Mouse (Mus musculus): ENCODE data around the gene Bcdin3d. TPM values are rescaled to one million over a fixed set of nuclear protein-coding genes. Genes with fewer than 3 reads are reported as not detected.
A peak's percentile ranks its signal among the peaks of the same experiment; 100 is the strongest.

Gene Bcdin3d
- polyA plus RNA-seq, 1 experiment from 2014 or later = 20.2 TPM

DNA sequence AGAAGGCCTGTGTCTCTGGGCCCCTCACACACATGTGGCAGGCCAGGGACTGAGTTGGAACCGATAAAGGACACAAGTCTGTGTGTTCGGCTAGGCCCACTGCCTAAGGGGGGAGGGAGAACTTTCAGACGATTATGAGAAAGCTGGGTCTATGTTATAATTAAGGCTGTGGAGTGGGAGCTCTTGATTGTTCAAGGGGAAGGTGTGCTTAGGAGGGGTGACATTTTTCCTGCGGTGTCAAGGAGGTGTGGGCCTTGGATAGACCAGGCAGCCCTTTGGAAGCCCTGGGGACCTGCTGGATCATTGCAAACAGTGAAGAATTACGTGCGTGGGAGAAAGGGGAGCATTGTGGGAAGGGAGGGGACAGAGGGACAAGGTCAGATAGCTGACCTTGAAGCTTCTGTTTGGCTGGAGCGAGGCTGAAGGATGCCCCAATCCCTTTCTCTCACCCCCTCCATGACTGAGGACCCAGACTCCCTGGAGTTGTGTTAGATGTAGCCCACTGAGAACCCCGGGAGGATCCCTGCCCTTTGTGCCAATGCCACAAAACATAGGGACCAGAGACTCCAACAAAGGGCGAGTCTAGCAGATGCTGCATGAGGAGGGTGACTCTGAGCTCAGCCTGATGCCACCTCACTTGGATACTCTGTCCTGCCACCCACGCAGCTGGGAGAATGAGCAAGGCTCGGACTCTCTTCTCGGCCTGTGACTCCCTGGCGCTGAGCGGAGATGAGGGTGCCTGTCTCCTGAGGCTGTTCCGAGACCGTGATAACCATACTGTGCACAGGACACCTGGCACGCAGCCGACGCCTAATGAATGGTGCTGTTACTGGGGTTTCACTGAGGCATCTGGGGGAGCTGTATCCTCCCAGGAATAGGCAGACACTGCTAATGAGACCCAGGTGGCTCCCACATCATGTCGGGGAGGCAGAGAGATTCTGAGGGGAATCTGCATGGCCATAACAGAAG lies 27.0 kb upstream of the Bcdin3d start:
- ATAC-seq (ENCODE audit: insufficient number of reproducible peaks, insufficient read depth, low FRiP score, low TSS enrichment, low read depth) = no peak
- Histone ChIP-seq H3K27ac (peak overlapping the region; percentile 78), H3K9ac (replicated peaks) (peak overlapping the region; percentile 27; the same call in 1 of the 2 replicates), H3K4me3 (replicated peaks) (no peak overlapping the region), H3K9me3 (no peaks in the 10 kb centered on the region), H3K36me3 (no peaks in the 10 kb centered on the region), H3K4me2 (peak overlapping the region; percentile 21), H3K27me3 (peaks cover 38% of the 10 kb centered on the region), H3K4me1 (replicated peaks) (peaks cover 24% of the 10 kb centered on the region)
- 54% methylated on average over 20 of the region's 20 CpGs for WGBS

GRCm38 (mm10) chr15:99500320-99500719 lies 25.8 kb upstream of the Bcdin3d start:
- H3K27ac ChIP-seq = no peak overlapping the region
- H3K9me3 ChIP-seq = no peaks in the 10 kb centered on the region
- H3K4me1 ChIP-seq (replicated peaks) = peaks cover 24% of the 10 kb centered on the region
- 23% methylated on average over 5 of the region's 5 CpGs for WGBS
- H3K36me3 ChIP-seq = no peaks in the 10 kb centered on the region
- H3K4me2 ChIP-seq = no peak overlapping the region
- no peak for ATAC-seq (ENCODE audit: insufficient number of reproducible peaks, insufficient read depth, low FRiP score, low TSS enrichment, low read depth)
- peaks cover 37% of the 10 kb centered on the region for H3K27me3 ChIP-seq
- H3K4me3 ChIP-seq (replicated peaks) = no peak overlapping the region
- H3K9ac ChIP-seq (replicated peaks) = no peak overlapping the region

DNA sequence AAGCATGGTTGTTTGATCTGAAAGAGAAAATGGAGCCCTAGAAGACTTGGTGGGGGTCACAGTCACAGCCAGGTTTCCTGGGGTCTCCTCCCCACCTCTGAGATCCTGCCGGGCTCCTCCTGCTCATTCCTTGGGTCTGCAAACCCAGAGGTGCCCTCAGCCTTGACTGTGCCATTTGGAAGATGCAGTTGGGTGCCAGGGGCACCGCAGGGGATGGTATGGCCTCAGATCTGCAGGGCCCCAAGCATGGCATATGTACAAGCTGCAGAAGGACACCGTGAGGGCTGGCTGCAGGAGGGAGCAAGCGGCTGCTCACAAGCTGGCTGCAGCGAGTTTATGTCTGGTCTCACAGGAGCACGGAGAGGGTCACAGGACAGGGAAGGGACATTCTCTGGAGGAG lies 25.2 kb upstream of the Bcdin3d start:
- H3K4me1 ChIP-seq (replicated peaks) = peaks cover 24% of the 10 kb centered on the region
- H3K36me3 ChIP-seq = no peaks in the 10 kb centered on the region
- no peak for ATAC-seq (ENCODE audit: insufficient number of reproducible peaks, insufficient read depth, low FRiP score, low TSS enrichment, low read depth)
- no peaks in the 10 kb centered on the region for H3K9me3 ChIP-seq
- 40% methylated on average over 6 of the region's 6 CpGs for WGBS
- H3K4me3 ChIP-seq (replicated peaks) = no peak overlapping the region
- H3K9ac ChIP-seq (replicated peaks) = no peak overlapping the region
- peaks cover 37% of the 10 kb centered on the region for H3K27me3 ChIP-seq
- no peak overlapping the region for H3K4me2 ChIP-seq
- H3K27ac ChIP-seq = no peak overlapping the region

GRCm38 (mm10) chr15:99498781-99499180 lies 24.3 kb upstream of the Bcdin3d start:
- no peak overlapping the region for H3K4me2 ChIP-seq
- H3K4me3 ChIP-seq (replicated peaks) = no peak overlapping the region
- H3K9ac ChIP-seq (replicated peaks) = 0 out of 2 replicates have a peak overlapping the region, but pooled peaks have one; percentile 40
- WGBS = 46% methylated on average over 4 of the region's 4 CpGs
- peaks cover 24% of the 10 kb centered on the region for H3K4me1 ChIP-seq (replicated peaks)
- no peaks in the 10 kb centered on the region for H3K36me3 ChIP-seq
- ATAC-seq (ENCODE audit: insufficient number of reproducible peaks, insufficient read depth, low FRiP score, low TSS enrichment, low read depth) = no peak
- H3K9me3 ChIP-seq = no peaks in the 10 kb centered on the region
- H3K27ac ChIP-seq = no peak overlapping the region
- peaks cover 37% of the 10 kb centered on the region for H3K27me3 ChIP-seq

DNA sequence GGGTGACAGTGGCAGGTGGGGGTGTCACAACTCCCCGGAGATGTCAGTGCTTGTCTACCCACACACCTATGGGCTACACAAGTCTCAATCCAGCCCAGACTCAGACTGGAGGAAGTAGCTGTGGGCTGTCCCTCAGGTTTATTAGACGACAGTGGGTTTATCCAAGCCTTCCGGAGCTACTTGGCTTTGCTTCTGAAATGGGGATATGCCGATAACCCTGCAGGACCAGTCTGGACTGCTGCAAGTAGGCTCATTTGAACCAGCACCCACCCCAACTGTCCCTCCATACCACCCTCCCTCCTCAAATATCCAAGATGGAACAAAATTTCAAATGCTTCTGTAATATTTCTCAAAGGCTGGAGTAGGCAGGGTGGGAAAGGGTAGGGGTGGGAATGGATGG lies 23.8 kb upstream of the Bcdin3d start:
- WGBS = 79% methylated on average over 4 of the region's 4 CpGs
- Histone ChIP-seq H3K36me3 (no peaks in the 10 kb centered on the region), H3K9ac (replicated peaks) (no peak overlapping the region), H3K4me2 (no peak overlapping the region), H3K4me1 (replicated peaks) (peaks cover 24% of the 10 kb centered on the region), H3K4me3 (replicated peaks) (no peak overlapping the region), H3K27me3 (peaks cover 37% of the 10 kb centered on the region), H3K27ac (no peak overlapping the region), H3K9me3 (no peaks in the 10 kb centered on the region)
- no peak for ATAC-seq (ENCODE audit: insufficient number of reproducible peaks, insufficient read depth, low FRiP score, low TSS enrichment, low read depth)

DNA sequence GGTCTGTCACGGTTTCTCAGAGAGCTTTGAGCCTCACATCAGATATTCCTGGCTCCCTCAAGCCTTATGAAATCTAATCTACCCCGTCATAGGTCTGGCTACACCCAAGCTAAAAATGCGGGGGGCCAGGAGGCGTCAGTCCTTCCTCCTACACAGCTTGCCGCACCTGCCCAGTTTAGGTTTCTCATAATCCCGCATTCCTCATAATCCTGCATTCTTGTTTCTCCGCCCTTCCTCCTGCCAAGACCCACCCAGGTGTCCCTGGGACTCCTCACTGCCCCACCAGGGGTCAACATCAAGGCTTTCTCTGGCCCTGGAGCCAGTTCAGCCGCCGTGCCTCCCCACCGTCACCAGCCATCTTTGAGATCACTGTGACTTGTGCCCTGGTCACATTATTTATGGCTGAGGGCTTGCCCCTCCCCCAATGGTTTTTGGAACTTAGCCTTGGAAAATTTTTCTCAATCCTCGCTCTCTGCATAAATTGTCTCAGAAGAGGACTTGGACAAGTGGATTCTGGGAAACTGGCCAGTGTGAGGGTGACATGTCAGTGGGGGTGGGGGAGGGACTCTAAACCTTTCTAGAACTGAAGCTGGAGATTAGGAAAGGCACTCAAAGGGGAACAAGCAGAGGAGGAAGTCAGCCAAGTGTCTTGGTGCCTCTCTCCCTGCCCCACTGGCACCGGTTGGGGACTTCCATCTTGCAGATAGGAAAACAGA lies 23.2 kb upstream of the Bcdin3d start:
- H3K27me3 ChIP-seq = peaks cover 41% of the 10 kb centered on the region
- no peak overlapping the region for H3K9ac ChIP-seq (replicated peaks)
- peaks cover 21% of the 10 kb centered on the region for H3K4me1 ChIP-seq (replicated peaks)
- H3K9me3 ChIP-seq = no peaks in the 10 kb centered on the region
- no peak overlapping the region for H3K4me2 ChIP-seq
- WGBS = 57% methylated on average over 12 of the region's 12 CpGs
- no peaks in the 10 kb centered on the region for H3K36me3 ChIP-seq
- ATAC-seq (ENCODE audit: insufficient number of reproducible peaks, insufficient read depth, low FRiP score, low TSS enrichment, low read depth) = no peak
- no peak overlapping the region for H3K27ac ChIP-seq
- no peak overlapping the region for H3K4me3 ChIP-seq (replicated peaks)

- Histone ChIP-seq H3K4me1 (replicated peaks) (peaks cover 14% of the 10 kb centered on the region), H3K4me3 (replicated peaks) (no peak overlapping the region), H3K9ac (replicated peaks) (no peak overlapping the region), H3K27me3 (peaks cover 41% of the 10 kb centered on the region), H3K36me3 (no peaks in the 10 kb centered on the region), H3K27ac (no peak overlapping the region), H3K4me2 (no peak overlapping the region), H3K9me3 (no peaks in the 10 kb centered on the region)
- 14% methylated on average over 4 of the region's 4 CpGs for WGBS
- no peak for ATAC-seq (ENCODE audit: insufficient number of reproducible peaks, insufficient read depth, low FRiP score, low TSS enrichment, low read depth)
Measured at GRCm38 (mm10) chr15:99497061-99497460, 22.5 kb upstream of the Bcdin3d start.

DNA sequence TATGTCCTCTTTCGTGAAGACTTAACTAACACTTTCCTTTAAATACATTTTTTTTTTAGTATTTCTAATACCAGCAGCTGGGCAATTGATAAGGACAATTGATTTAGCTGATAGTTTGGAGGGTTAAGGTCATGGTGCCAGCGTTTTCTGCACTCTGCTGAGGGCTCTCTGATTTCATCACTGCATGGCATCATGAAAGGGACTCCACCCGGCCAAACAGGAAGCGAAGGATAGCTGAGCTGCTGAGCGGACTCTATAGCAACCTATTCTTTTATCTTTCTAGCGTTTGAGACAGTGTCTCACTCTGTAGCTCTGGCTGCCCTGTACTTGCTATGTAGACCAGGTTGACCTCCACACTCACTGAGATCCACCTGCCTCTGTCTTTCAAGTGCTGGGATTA lies 10.2 kb upstream of the Bcdin3d start:
- H3K9me3 ChIP-seq = no peaks in the 10 kb centered on the region
- H3K9ac ChIP-seq (replicated peaks) = no peak overlapping the region
- H3K27ac ChIP-seq = no peak overlapping the region
- ATAC-seq (ENCODE audit: insufficient number of reproducible peaks, insufficient read depth, low FRiP score, low TSS enrichment, low read depth) = no peak
- 72% methylated on average over 6 of the region's 6 CpGs for WGBS
- no peak overlapping the region for H3K4me2 ChIP-seq
- no peak overlapping the region for H3K4me3 ChIP-seq (replicated peaks)
- H3K27me3 ChIP-seq = no peaks in the 10 kb centered on the region
- no peaks in the 10 kb centered on the region for H3K4me1 ChIP-seq (replicated peaks)
- no peaks in the 10 kb centered on the region for H3K36me3 ChIP-seq

DNA sequence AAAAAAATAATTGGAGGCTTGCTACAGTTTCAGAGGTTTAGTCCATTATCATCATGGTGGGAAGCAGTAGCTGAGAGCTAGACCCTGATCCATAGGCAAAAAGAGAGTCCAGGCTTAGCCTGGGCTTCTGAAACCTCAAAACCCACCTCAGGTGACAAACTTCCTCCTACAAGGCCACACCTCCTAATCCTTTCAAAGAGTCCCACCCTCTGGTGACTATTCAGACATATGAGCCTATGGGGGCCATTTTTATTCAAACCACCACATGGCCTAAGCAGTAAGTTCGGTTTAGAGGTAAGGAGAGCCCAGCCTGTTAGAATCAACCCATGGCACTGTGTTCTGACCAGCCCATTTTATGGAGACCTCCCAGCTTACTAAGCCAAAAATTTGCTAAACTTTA lies 1.3 kb upstream of the Bcdin3d start:
- Histone ChIP-seq H3K4me3 (replicated peaks) (no peak overlapping the region), H3K27ac (no peak overlapping the region), H3K4me1 (replicated peaks) (peaks cover 13% of the 10 kb centered on the region), H3K4me2 (no peak overlapping the region), H3K9me3 (0 out of 2 replicates have a peak, but pooled peaks cover 1% of the 10 kb centered on the region), H3K9ac (replicated peaks) (no peak overlapping the region), H3K36me3 (peaks cover 7% of the 10 kb centered on the region), H3K27me3 (no peaks in the 10 kb centered on the region)
- WGBS = 81% methylated on average over 1 of the region's 1 CpGs
- ATAC-seq (ENCODE audit: insufficient number of reproducible peaks, insufficient read depth, low FRiP score, low TSS enrichment, low read depth) = no peak

DNA sequence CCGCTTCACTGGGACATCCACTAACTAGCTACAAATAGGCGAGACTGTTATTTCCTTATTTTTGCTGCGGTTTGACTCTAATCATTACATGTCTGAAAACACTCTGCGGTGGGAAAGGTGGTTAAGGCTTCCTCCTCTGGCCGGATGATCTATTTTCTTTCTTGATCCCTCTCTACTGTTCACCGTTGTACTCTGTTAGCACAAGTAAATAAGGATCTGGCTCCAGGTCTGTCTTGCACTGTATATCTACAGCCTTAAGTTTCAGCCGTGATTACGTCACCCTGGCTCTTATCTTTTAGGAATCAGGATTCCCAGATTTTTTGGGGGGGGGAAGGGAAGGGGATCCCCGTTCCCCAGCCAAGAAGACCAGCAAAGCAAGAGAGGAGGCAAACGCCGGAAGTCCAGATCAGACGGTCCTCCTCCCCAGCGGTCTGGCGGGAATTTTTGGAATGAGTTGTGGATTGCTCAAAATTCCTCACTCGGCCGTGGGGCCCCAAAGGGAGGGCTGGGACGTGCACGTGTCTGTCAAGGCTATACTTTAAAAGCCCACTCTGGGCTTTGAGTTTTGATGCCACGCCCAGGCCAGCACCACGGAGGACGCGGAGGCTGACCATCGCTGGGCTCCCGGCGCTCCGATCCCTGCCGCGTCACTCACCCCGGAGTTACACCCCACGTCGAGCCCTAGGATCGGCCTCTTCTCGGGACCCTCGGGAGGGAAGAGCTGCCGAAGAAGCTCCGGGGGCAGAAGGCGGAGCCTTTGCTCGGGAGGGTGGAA lies 542 bp downstream of the Bcdin3d start:
- whole genome bisulfite sequencing = 7% methylated on average over 38 of the region's 38 CpGs
- Histone ChIP-seq H3K4me1 (replicated peaks) (peaks cover 13% of the 10 kb centered on the region), H3K9me3 (peaks cover 5% of the 10 kb centered on the region; the same call in 1 of the 2 replicates), H3K9ac (replicated peaks) (peak overlapping the region; percentile 85), H3K27me3 (no peaks in the 10 kb centered on the region), H3K27ac (peak overlapping the region; percentile 93), H3K4me3 (replicated peaks) (peak overlapping the region; percentile 75), H3K4me2 (peak overlapping the region; percentile 70), H3K36me3 (peaks cover 25% of the 10 kb centered on the region)
- peak; percentile 49 for ATAC-seq (ENCODE audit: insufficient number of reproducible peaks, insufficient read depth, low FRiP score, low TSS enrichment, low read depth)

GRCm38 (mm10) chr15:99472972-99473371 lies 1.6 kb downstream of the Bcdin3d start:
- 92% methylated on average over 7 of the region's 7 CpGs for WGBS
- H3K36me3 ChIP-seq = peaks cover 32% of the 10 kb centered on the region
- H3K4me2 ChIP-seq = no peak overlapping the region
- H3K27ac ChIP-seq = no peak overlapping the region
- no peaks in the 10 kb centered on the region for H3K27me3 ChIP-seq
- peaks cover 13% of the 10 kb centered on the region for H3K4me1 ChIP-seq (replicated peaks)
- no peak overlapping the region for H3K4me3 ChIP-seq (replicated peaks)
- no peak for ATAC-seq (ENCODE audit: insufficient number of reproducible peaks, insufficient read depth, low FRiP score, low TSS enrichment, low read depth)
- H3K9me3 ChIP-seq = peaks cover 5% of the 10 kb centered on the region; the same call in 1 of the 2 replicates
- no peak overlapping the region for H3K9ac ChIP-seq (replicated peaks)
